In the genomic region with DNA sequence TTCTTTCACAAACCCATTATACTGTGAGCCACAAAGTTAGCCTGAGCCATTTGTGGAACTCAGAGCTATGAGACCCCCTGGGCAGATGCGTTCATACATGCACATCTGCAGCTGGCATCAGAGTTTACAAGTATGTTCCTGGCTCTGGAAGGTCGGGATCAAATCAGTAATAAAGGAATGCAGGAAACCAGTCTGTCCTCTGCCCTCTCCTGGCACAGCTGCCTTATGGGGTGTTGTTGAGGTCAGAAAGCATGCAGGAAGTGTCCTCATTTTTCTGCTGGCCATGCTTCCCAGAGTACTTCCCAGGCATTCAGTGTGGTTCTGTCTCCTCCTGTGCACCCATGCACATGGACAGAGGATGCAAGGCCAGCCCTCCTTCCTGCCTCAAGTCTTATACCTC, we compare ENCODE assay signal across 16 mouse cellular contexts. TPM values are rescaled to one million over a fixed set of nuclear protein-coding genes. Genes with fewer than 3 reads are reported as not detected.
DNase-seq lines count a peak whose midpoint lies in the region; ATAC-seq and TF ChIP-seq lines count a peak whose summit lies in the region.
"Had no signal": no experiment of that assay in that cellular context is flagged by ENCODE, and none has a peak within 500 bp of the region (broad histone marks: within the 10 kb centered on the region; RNA-seq: fewer than 3 reads in every experiment).

No protein-coding gene starts in this region.

- no peak for ATAC-seq in lung, embryonic 16.5 days (ENCODE audit: low read depth)
- no peak for ATAC-seq in kidney, embryonic 16.5 days (ENCODE audit: low FRiP score, low TSS enrichment)
- ATAC-seq in cerebellum, adult (ENCODE audit: insufficient number of reproducible peaks, low FRiP score, low TSS enrichment) = no peak
- ATAC-seq in forebrain, embryonic 16.5 days = no peak
- ATAC-seq: activated CD4-positive, CD25-positive, alpha-beta regulatory T cell, adult 4 months; forebrain, embryonic 13.5 days had no signal

- no peak overlapping the region for H3K9ac ChIP-seq in heart, adult 2 months (ENCODE audit: low read depth, low read length)
- 0 out of 2 replicates have a peak overlapping the region, but pooled peaks have one; percentile 12 for H3K9ac ChIP-seq in lung, embryonic 16.5 days (ENCODE audit: low read length)
- H3K9ac ChIP-seq in kidney, embryonic 16.5 days (replicated peaks; ENCODE audit: low read length) = no peak overlapping the region
- H3K9ac ChIP-seq in forebrain, embryonic 16.5 days (replicated peaks; ENCODE audit: low read depth, low read length) = no peak overlapping the region
- H3K9ac ChIP-seq: forebrain, embryonic 13.5 days; limb, embryonic 13.5 days had no signal

- no peaks in the 10 kb centered on the region for H3K9me3 ChIP-seq in lung, embryonic 16.5 days (ENCODE audit: control insufficient read depth, low read length)
- no peaks in the 10 kb centered on the region for H3K9me3 ChIP-seq in kidney, embryonic 16.5 days (ENCODE audit: low read length)
- no peaks in the 10 kb centered on the region for H3K9me3 ChIP-seq in forebrain, embryonic 16.5 days (ENCODE audit: control insufficient read depth, low read length)
- H3K9me3 ChIP-seq: forebrain, embryonic 13.5 days; G1E; limb, embryonic 13.5 days had no signal

- TF ChIP-seq EP300 in heart, adult 2 months (IDR thresholded peaks at IDR 0.05; ENCODE audit: insufficient read depth, low read depth, low read length) = no peak

- intact Hi-C loops in heart, adult 2 months (cut with DNase I) = no loop called here
- intact Hi-C loops in left cerebral cortex, adult 2 months (cut with DNase I) = no loop called here

- peak overlapping the region; percentile 87 for H3K27ac ChIP-seq in heart, adult 2 months
- H3K27ac ChIP-seq in lung, embryonic 16.5 days (ENCODE audit: low read length) = peak overlapping the region; percentile 84
- peak overlapping the region; percentile 85 for H3K27ac ChIP-seq in kidney, embryonic 16.5 days (ENCODE audit: low read length)
- H3K27ac ChIP-seq in forebrain, embryonic 16.5 days (ENCODE audit: low read length) = no peak overlapping the region
- no peak overlapping the region for H3K27ac ChIP-seq in left cerebral cortex, adult 2 months
- H3K27ac ChIP-seq: forebrain, embryonic 13.5 days had no signal

- no peak for DNase-seq in heart, adult 2 months
- DNase-seq in heart, adult 8-10 months (ENCODE audit: low spot score) = no peak
- DNase-seq in lung, postnatal 25 days (ENCODE audit: low spot score) = no peak
- no peak for DNase-seq in left cerebral cortex, adult 2 months (ENCODE audit: extremely low spot score in 1 of 2, low spot score in 2 of 2)
- DNase-seq: cerebellum, postnatal 10 days; gastrocnemius, postnatal 10 days; retina, postnatal 1 day; spleen, adult 18-20 months had no signal

- WGBS in heart, adult 2 months = 28% methylated on average over 2 of the region's 2 CpGs
- WGBS in lung, embryonic 16.5 days = 44% methylated on average over 2 of the region's 2 CpGs
- WGBS in kidney, embryonic 16.5 days = 75% methylated on average over 2 of the region's 2 CpGs
- 82% methylated on average over 2 of the region's 2 CpGs for WGBS in forebrain, embryonic 16.5 days

- no peaks in the 10 kb centered on the region for H3K79me2 ChIP-seq in heart, adult 2 months (replicated peaks; ENCODE audit: control insufficient read depth, insufficient read depth, low read length)

- no peak overlapping the region for H3K4me3 ChIP-seq in heart, adult 2 months
- no peak overlapping the region for H3K4me3 ChIP-seq in lung, embryonic 16.5 days (ENCODE audit: low read length)
- no peak overlapping the region for H3K4me3 ChIP-seq in kidney, embryonic 16.5 days (ENCODE audit: low read length)
- H3K4me3 ChIP-seq in forebrain, embryonic 16.5 days (replicated peaks; ENCODE audit: low read length) = no peak overlapping the region
- H3K4me3 ChIP-seq in left cerebral cortex, adult 2 months = no peak overlapping the region
- H3K4me3 ChIP-seq: forebrain, embryonic 13.5 days; limb, embryonic 13.5 days had no signal

- peaks cover 41% of the 10 kb centered on the region for H3K4me1 ChIP-seq in heart, adult 2 months (ENCODE audit: control insufficient read depth, insufficient read depth, low read length)
- H3K4me1 ChIP-seq in lung, embryonic 16.5 days (replicated peaks; ENCODE audit: control insufficient read depth, insufficient read depth, low read length) = peaks cover 30% of the 10 kb centered on the region
- no peaks in the 10 kb centered on the region for H3K4me1 ChIP-seq in kidney, embryonic 16.5 days (ENCODE audit: insufficient read depth, low read length)
- H3K4me1 ChIP-seq in forebrain, embryonic 16.5 days (replicated peaks; ENCODE audit: control insufficient read depth, insufficient read depth, low read length) = peaks cover 2% of the 10 kb centered on the region; the same call in 1 of the 2 replicates
- H3K4me1 ChIP-seq: forebrain, embryonic 13.5 days had no signal

- H3K36me3 ChIP-seq in heart, adult 2 months (ENCODE audit: control insufficient read depth, insufficient read depth, low read length) = no peaks in the 10 kb centered on the region
- H3K36me3 ChIP-seq in lung, embryonic 16.5 days (ENCODE audit: control insufficient read depth, insufficient read depth, low read length) = peaks cover 3% of the 10 kb centered on the region; the same call in 1 of the 2 replicates
- H3K36me3 ChIP-seq in kidney, embryonic 16.5 days (ENCODE audit: insufficient read depth, low read length) = peaks cover 12% of the 10 kb centered on the region; the same call in 1 of the 2 replicates
- H3K36me3 ChIP-seq in forebrain, embryonic 16.5 days (ENCODE audit: control insufficient read depth, insufficient read depth) = no peaks in the 10 kb centered on the region; the same call in 1 of the 2 replicates

- no peak overlapping the region for H3K4me2 ChIP-seq in lung, embryonic 16.5 days (ENCODE audit: low read depth, low read length)
- H3K4me2 ChIP-seq in kidney, embryonic 16.5 days (replicated peaks; ENCODE audit: low read depth, low read length) = no peak overlapping the region
- H3K4me2 ChIP-seq in forebrain, embryonic 16.5 days (ENCODE audit: low read length) = no peak overlapping the region
- H3K4me2 ChIP-seq: forebrain, embryonic 13.5 days; limb, embryonic 13.5 days had no signal

- TF ChIP-seq CTCF in heart, adult 2 months (IDR thresholded peaks at IDR 0.05) = no peak
- no peak for TF ChIP-seq CTCF in left cerebral cortex, adult 2 months (IDR thresholded peaks at IDR 0.05)

- no peaks in the 10 kb centered on the region for H3K27me3 ChIP-seq in heart, adult 2 months (ENCODE audit: control insufficient read depth, insufficient read depth, low read length)
- H3K27me3 ChIP-seq in lung, embryonic 16.5 days (ENCODE audit: control insufficient read depth, insufficient read depth, low read depth, low read length) = no peaks in the 10 kb centered on the region
- no peaks in the 10 kb centered on the region for H3K27me3 ChIP-seq in kidney, embryonic 16.5 days (ENCODE audit: insufficient read depth, low read length)
- no peaks in the 10 kb centered on the region for H3K27me3 ChIP-seq in forebrain, embryonic 16.5 days (replicated peaks; ENCODE audit: control insufficient read depth, insufficient read depth, low read length)
- H3K27me3 ChIP-seq: forebrain, embryonic 13.5 days; limb, embryonic 13.5 days had no signal

- TF ChIP-seq POLR2A in heart, adult 2 months (IDR thresholded peaks at IDR 0.05; ENCODE audit: insufficient read depth, low read depth, low read length) = no peak

RNA-seq across cellular contexts. Expression of a gene that starts 48.1 kb away (rescaled TPM):
- total RNA-seq in heart, adult 2 months (2021) = 10 to 100 TPM; 38.8 to 39.6 TPM
- 34.3 and 39.7 TPM in 2 replicates for polyA plus RNA-seq in heart, adult 2 months (2012; rRNA removed)
- total RNA-seq in heart, adult 8-10 months (2022) = 10 to 100 TPM; 37.7 to 46.3 (median 39.9) TPM
- polyA plus RNA-seq in lung, embryonic 16.5 days (2015; fragmentation: Nextera tagmentation; extraction: Ambion mirVana) = 13.2 and 15.5 TPM in 2 replicates
- 9.1 and 9.2 TPM in 2 replicates for polyA plus RNA-seq in kidney, embryonic 16.5 days (2015; fragmentation: Nextera tagmentation; extraction: Ambion mirVana)
- polyA plus RNA-seq in forebrain, embryonic 16.5 days (2015; fragmentation: Nextera tagmentation; extraction: Ambion mirVana) = 24.6 and 24.8 TPM in 2 replicates
- total RNA-seq in left cerebral cortex, adult 2 months (2021) = 100 to 1,000 TPM; 207 to 234 TPM

RNA-seq across cellular contexts. Expression of a gene that starts 54.8 kb away (rescaled TPM):
- total RNA-seq in heart, adult 2 months (2021) = 10 to 100 TPM; 15.7 to 15.8 TPM
- polyA plus RNA-seq in heart, adult 2 months (2012; rRNA removed) = 24.9 and 27.0 TPM in 2 replicates
- 10 to 100 TPM; 14.0 to 18.3 (median 16.3) TPM for total RNA-seq in heart, adult 8-10 months (2022)
- polyA plus RNA-seq in lung, embryonic 16.5 days (2015; fragmentation: Nextera tagmentation; extraction: Ambion mirVana) = 14.0 and 16.5 TPM in 2 replicates
- 21.6 and 21.7 TPM in 2 replicates for polyA plus RNA-seq in kidney, embryonic 16.5 days (2015; fragmentation: Nextera tagmentation; extraction: Ambion mirVana)
- 28.0 and 28.1 TPM in 2 replicates for polyA plus RNA-seq in forebrain, embryonic 16.5 days (2015; fragmentation: Nextera tagmentation; extraction: Ambion mirVana)
- 10 to 100 TPM; 25.4 to 26.1 TPM for total RNA-seq in left cerebral cortex, adult 2 months (2021)

Comparison
In these comparisons a context has a peak if more than half of its experiments do, and no peak if none do; other contexts are left out.
1. H3K27ac ChIP-seq: peak in heart, adult 2 months (single experiment), lung, embryonic 16.5 days (single experiment) and kidney, embryonic 16.5 days (single experiment); none in forebrain, embryonic 16.5 days (single experiment) and left cerebral cortex, adult 2 months (single experiment).